Mouse (Mus musculus) heart, adult 2 months (tissue): ENCODE results near the gene Rnf43.

Experiments
- CTCF ChIP-seq: fragments of 200-600 bp; IDR thresholded peaks from 2 replicates; pipeline ENCODE4 v1.8.1; 2022; ENCODE audit warnings: antibody characterized with exemption, mild to moderate bottlenecking, moderate library complexity
- POLR2A ChIP-seq: fragments of 200-500 bp; IDR thresholded peaks from 2 replicates; pipeline ENCODE4 v1.6.1; 2011; ENCODE audit warnings: mild to moderate bottlenecking, low read depth, low read length, control low read depth; ENCODE audit not compliant: insufficient read depth

- TF ChIP-seq CTCF = peak; percentile 78
- no peak for TF ChIP-seq POLR2A
Observed at GRCm38 (mm10) chr11:87629859-87630258, 32.7 kb upstream of the Rnf43 start.
